Mouse (Mus musculus) ES-E14 (cell line): Measurements from ENCODE around the gene 1700010I14Rik.

Experiments
- ZC3H11A ChIP-seq: IDR thresholded peaks from 2 replicates; pipeline ENCODE4 v1.6.1; 2012; ENCODE audit warnings: low read depth, mild to moderate bottlenecking, inconsistent platforms, low read length, borderline replicate concordance
- ZNF384 ChIP-seq: IDR thresholded peaks from 2 replicates; pipeline ENCODE4 v1.6.1; 2012; ENCODE audit warnings: low read depth, low read length, inconsistent platforms

DNA sequence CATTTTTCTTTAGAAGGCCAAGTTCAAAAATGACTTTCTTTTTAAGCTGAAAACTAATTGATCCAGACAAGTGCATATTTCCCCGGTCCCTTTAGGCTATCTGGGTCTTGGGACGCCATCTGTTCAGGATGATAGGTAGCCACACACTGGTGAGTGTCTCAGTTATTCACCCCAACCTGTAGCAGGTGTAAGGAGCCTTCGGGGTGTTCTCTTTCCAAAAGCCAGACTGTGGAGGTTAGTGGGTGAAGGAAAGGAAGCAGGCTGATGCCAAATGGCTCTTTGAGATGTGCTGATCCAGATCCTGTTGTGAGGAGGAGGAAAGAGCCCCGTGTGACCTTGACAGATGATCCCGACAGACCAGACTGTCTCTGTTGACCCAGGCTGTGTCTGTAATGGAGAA is 14.8 kb upstream of the 1700010I14Rik start:
- TF ChIP-seq ZC3H11A: no peak
- TF ChIP-seq ZNF384: no peak
